Mouse (Mus musculus) forebrain, embryonic 12.5 days (tissue): ENCODE measurements around the gene Slc39a11. TPM values are rescaled to one million over a fixed set of nuclear protein-coding genes. Genes with fewer than 3 reads are reported as not detected.
A peak's percentile ranks its signal among the peaks of the same experiment; 100 is the strongest.

Experiments used
- ATAC-seq: fragments of 200-750 bp; cut with Nextera tagmentation; 2 replicates; pipeline ENCODE4 v1.8.0; 2017; ENCODE audit warnings: moderate TSS enrichment; ENCODE audit not compliant: low FRiP score
- H3K27ac ChIP-seq: fragments of 300-500 bp; sonication (generic); 2 replicates; pipeline ENCODE4 v1.5.1; 2016; ENCODE audit warnings: mild to moderate bottlenecking
- H3K27me3 ChIP-seq: fragments of 300-500 bp; sonication (generic); 2 replicates; pipeline ENCODE4 v1.6.1; 2016; ENCODE audit warnings: mild to moderate bottlenecking
- H3K36me3 ChIP-seq: fragments of 300-500 bp; sonication (generic); replicated peaks from 2 replicates; pipeline ENCODE4 v1.6.1; 2016; ENCODE audit warnings: mild to moderate bottlenecking
- H3K4me1 ChIP-seq: fragments of 300-500 bp; sonication (generic); 2 replicates; pipeline ENCODE4 v1.6.1; 2016
- H3K4me2 ChIP-seq: fragments of 300-500 bp; sonication (generic); 2 replicates; pipeline ENCODE4 v1.6.1; 2016; ENCODE audit warnings: mild to moderate bottlenecking, moderate library complexity
- H3K4me3 ChIP-seq: fragments of 300-500 bp; sonication (generic); replicated peaks from 2 replicates; pipeline ENCODE4 v1.5.1; 2016; ENCODE audit warnings: mild to moderate bottlenecking
- H3K9ac ChIP-seq: fragments of 300-500 bp; sonication (generic); 2 replicates; pipeline ENCODE4 v1.6.1; 2016; ENCODE audit warnings: mild to moderate bottlenecking
- H3K9me3 ChIP-seq: fragments of 300-500 bp; sonication (generic); 2 replicates; pipeline ENCODE4 v1.6.1; 2016
- WGBS: fragments of 180-500 bp; shearing (Covaris S2); methylation state at CpG from one replicate; pipeline ENCODE4 v1.1.7; 2016; 5-methylcytosine and 5-hydroxymethylcytosine counted together
- polyA plus RNA-seq: library from polyadenylated mRNA; unstranded; fragments of >200 nt; fragmentation: Nextera tagmentation; extraction: Ambion mirVana; gene quantifications from 2 replicates; pipeline ENCODE4 v1.2.1, GENCODE M21; 2016

Gene Slc39a11
- polyA plus RNA-seq, 1 experiment from 2014 or later = 25.1 TPM

GRCm38 (mm10) chr11:113207966-113208365 is 441.9 kb downstream of the Slc39a11 start:
- Histone ChIP-seq H3K4me3 (no peak overlapping the region), H3K4me1 (peaks cover 10% of the 10 kb centered on the region), H3K36me3 (no peaks in the 10 kb centered on the region), H3K4me2 (no peak overlapping the region), H3K27ac (no peak overlapping the region), H3K9ac (no peak overlapping the region), H3K27me3 (peaks cover 65% of the 10 kb centered on the region), H3K9me3 (no peaks in the 10 kb centered on the region)
- ATAC-seq = no peak
- 92% methylated on average over 10 of the region's 14 CpGs for WGBS

DNA sequence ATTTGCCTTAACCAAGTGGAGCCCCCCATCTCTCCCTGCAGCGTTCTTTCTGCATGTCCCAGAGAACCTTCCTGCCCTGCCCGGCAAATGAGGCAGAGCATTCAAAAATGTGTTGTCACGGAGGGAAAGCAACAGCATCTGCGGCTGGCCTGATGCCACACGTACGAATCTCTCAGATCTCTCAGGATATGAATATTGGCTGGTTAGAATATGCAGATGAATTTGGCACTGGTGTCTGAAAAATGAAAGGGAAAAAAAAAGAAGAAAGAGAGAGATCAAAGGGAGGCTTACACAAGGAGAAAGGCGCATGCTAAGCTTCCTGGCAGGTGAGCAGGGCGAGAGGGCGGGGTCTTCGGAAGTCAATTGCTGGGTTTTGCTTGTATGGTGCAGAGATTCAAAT is 443.8 kb downstream of the Slc39a11 start:
- no peaks in the 10 kb centered on the region; the same call in 1 of the 2 replicates for H3K4me1 ChIP-seq
- no peaks in the 10 kb centered on the region for H3K36me3 ChIP-seq
- H3K27me3 ChIP-seq = peaks cover 55% of the 10 kb centered on the region
- 78% methylated on average over 10 of the region's 10 CpGs for WGBS
- no peak for ATAC-seq
- H3K27ac ChIP-seq = no peak overlapping the region
- H3K9me3 ChIP-seq = no peaks in the 10 kb centered on the region
- H3K9ac ChIP-seq = no peak overlapping the region
- H3K4me2 ChIP-seq = no peak overlapping the region
- H3K4me3 ChIP-seq = no peak overlapping the region

- no peak overlapping the region for H3K27ac ChIP-seq
- WGBS = 90% methylated on average over 7 of the region's 7 CpGs
- no peak overlapping the region for H3K9ac ChIP-seq
- peaks cover 29% of the 10 kb centered on the region for H3K4me1 ChIP-seq
- H3K9me3 ChIP-seq = no peaks in the 10 kb centered on the region
- H3K36me3 ChIP-seq = no peaks in the 10 kb centered on the region
- H3K27me3 ChIP-seq = peaks cover 34% of the 10 kb centered on the region
- no peak for ATAC-seq
- H3K4me3 ChIP-seq = no peak overlapping the region
- no peak overlapping the region for H3K4me2 ChIP-seq
These were observed 446.9 kb downstream of the Slc39a11 start for GRCm38 (mm10) chr11:113203008-113203407.

- Histone ChIP-seq H3K27ac (peak overlapping the region; percentile 81), H3K4me3 (peak overlapping the region; percentile 70), H3K27me3 (peaks cover 29% of the 10 kb centered on the region), H3K9ac (peak overlapping the region; percentile 89), H3K9me3 (no peaks in the 10 kb centered on the region), H3K4me1 (peaks cover 29% of the 10 kb centered on the region), H3K36me3 (no peaks in the 10 kb centered on the region), H3K4me2 (peak overlapping the region; percentile 85)
- peak; percentile 91 for ATAC-seq
- WGBS = under 1% methylated on average over 42 of the region's 42 CpGs
These were observed 448.3 kb downstream of the Slc39a11 start for GRCm38 (mm10) chr11:113201470-113201997.

- ATAC-seq = 0 out of 2 replicates have a peak, but pooled peaks have one; percentile 15
- Histone ChIP-seq H3K9ac (peak overlapping the region; percentile 89), H3K9me3 (no peaks in the 10 kb centered on the region), H3K4me3 (peak overlapping the region; percentile 70), H3K27ac (no peak overlapping the region), H3K36me3 (no peaks in the 10 kb centered on the region), H3K27me3 (peaks cover 27% of the 10 kb centered on the region), H3K4me2 (peak overlapping the region; percentile 85), H3K4me1 (peaks cover 29% of the 10 kb centered on the region)
- 10% methylated on average over 15 of the region's 15 CpGs for WGBS
These were observed 449.0 kb downstream of the Slc39a11 start for GRCm38 (mm10) chr11:113200901-113201300.

DNA sequence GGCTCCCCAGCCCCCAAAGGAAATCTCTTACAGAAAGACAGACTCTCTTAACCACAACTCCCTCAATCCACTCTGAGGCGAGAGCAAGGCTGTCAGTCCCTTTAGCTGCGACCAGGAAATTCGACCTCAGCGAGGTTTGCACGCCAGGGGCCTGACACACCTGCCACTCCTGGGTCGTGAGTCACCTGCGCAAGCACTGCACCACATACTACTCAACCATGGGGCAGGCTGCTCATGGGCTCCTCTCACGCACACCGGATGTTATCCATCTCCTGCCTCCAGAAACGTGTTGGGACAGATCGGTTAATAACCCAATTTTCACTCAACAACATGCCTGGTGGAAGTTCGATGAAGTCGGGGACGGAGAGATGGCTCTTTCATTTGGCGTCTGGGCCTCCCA is 451.3 kb downstream of the Slc39a11 start:
- H3K27me3 ChIP-seq = peaks cover 9% of the 10 kb centered on the region; the same call in 1 of the 2 replicates

DNA sequence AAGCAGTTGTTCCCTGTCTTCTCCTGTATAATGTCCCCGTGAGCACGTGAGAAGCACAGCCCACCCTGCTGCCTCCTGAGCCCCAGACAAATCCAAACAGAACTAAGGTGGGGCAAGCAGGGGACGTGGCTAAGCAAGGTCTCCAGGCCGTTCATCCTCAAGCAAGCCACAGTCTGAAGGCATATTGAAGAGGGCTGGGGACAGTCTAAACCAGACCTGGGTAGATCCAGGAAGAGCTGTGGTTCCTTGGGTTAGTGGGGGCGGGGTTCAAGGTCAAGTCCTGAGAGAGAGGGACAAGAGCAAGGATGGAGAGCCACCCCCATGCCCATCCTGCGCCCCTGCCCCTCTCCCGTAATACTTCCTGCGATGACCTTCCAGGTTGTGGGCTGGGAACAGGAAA is 452.3 kb downstream of the Slc39a11 start:
- no peaks in the 10 kb centered on the region for H3K36me3 ChIP-seq
- no peak overlapping the region for H3K4me3 ChIP-seq
- no peak overlapping the region for H3K27ac ChIP-seq
- no peaks in the 10 kb centered on the region for H3K9me3 ChIP-seq
- H3K4me2 ChIP-seq = 0 out of 2 replicates have a peak overlapping the region, but pooled peaks have one; percentile 85
- no peak overlapping the region for H3K9ac ChIP-seq
- peaks cover 9% of the 10 kb centered on the region; the same call in 1 of the 2 replicates for H3K27me3 ChIP-seq
- ATAC-seq = no peak
- 91% methylated on average over 8 of the region's 8 CpGs for WGBS
- H3K4me1 ChIP-seq = peaks cover 35% of the 10 kb centered on the region

More for the DNA sequence above, 451.3 kb downstream of the Slc39a11 start:
- ATAC-seq = no peak
- no peak overlapping the region for H3K4me3 ChIP-seq
- no peaks in the 10 kb centered on the region for H3K9me3 ChIP-seq
- 86% methylated on average over 15 of the region's 15 CpGs for WGBS
- no peak overlapping the region for H3K9ac ChIP-seq
- peaks cover 32% of the 10 kb centered on the region for H3K4me1 ChIP-seq
- no peak overlapping the region for H3K27ac ChIP-seq
- no peaks in the 10 kb centered on the region for H3K36me3 ChIP-seq
- peak overlapping the region; percentile 85 for H3K4me2 ChIP-seq

DNA sequence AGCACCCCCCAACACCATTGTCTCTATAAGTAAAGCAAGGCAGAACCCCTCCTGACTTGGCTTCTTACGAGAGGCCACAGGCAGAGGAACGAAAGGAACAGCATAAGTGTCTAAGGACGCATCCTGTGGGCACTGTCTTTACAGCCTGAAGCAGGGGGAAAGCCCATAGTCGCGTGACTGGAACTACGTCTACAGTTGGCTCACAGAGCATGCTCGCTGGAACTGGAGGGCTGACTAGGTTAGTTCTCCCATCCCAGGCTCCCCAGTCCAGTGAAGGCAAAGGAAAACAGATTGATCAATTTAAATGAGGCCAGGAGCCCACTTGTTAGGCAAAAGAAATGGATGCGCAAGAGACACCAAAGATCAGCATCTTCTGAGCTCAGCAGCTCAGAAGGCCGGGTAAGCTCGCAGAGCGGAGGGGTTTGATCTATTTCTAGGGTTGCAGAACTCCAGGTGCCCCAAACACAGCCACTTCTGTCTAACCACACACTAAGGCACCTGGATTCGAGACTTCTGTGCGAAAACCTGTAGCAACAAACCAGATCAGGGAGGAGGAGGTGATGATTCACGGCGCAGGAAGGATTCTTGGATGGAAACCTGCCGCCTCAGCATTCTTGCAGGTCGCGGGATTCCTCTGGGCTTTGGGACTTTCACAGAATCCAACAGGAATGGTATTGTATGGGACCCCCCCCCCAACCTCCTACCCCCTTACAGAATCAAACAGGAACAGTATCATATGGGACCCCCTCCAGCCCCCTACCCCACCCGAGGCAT is 453.5 kb downstream of the Slc39a11 start:
- no peak for ATAC-seq
- H3K27ac ChIP-seq = no peak overlapping the region
- peaks cover 43% of the 10 kb centered on the region for H3K4me1 ChIP-seq
- no peaks in the 10 kb centered on the region for H3K36me3 ChIP-seq
- H3K4me3 ChIP-seq = no peak overlapping the region
- no peak overlapping the region for H3K9ac ChIP-seq
- H3K27me3 ChIP-seq = peaks cover 9% of the 10 kb centered on the region; the same call in 1 of the 2 replicates
- no peak overlapping the region for H3K4me2 ChIP-seq
- no peaks in the 10 kb centered on the region for H3K9me3 ChIP-seq
- 89% methylated on average over 19 of the region's 19 CpGs for WGBS

Other genes starting within 250 kb of the Slc39a11 start
- gene Sstr2, start 30.7 kb downstream of the Slc39a11 start, polyA plus RNA-seq = 22.4 and 25.4 TPM in 2 replicates
- 35.3 and 38.3 TPM in 2 replicates for gene Cog1, start 910 bp downstream of the Slc39a11 start, polyA plus RNA-seq
- 53.2 and 56.7 TPM in 2 replicates for gene Fam104a, start 34.1 kb upstream of the Slc39a11 start, polyA plus RNA-seq
- gene D11Wsu47e, start 34.3 kb upstream of the Slc39a11 start, polyA plus RNA-seq = 24.5 and 25.7 TPM in 2 replicates
- gene Cpsf4l, start 59.9 kb upstream of the Slc39a11 start, polyA plus RNA-seq = 0.32 and 0.69 TPM in 2 replicates
- 109 and 113 TPM in 2 replicates for gene Cdc42ep4, start 101.8 kb upstream of the Slc39a11 start, polyA plus RNA-seq